Mouse (Mus musculus): ENCODE results near the gene Gpr107.

DNA sequence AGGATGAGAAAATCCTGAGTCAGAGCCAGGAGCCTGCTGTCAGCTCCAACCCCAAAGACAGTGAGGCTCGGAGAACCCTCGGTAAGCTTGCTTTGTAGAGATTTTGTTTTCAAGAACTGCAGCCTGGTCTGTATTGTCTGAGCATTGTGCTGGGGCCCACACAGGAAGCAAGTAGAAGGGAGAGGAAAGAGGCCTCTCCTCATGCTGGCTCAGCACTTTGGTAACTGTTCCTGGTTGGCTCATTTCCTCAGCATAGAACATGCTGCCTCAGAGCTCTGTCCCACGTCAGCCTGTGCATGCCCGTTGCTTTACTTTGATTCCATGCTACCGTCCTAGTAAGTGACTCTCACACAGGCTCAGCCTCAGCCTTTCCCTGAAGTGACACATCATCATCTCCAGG lies 19.9 kb downstream of the Gpr107 start:
- TF ChIP-seq EP300 (IDR thresholded peaks at IDR 0.05; ENCODE audit: low read depth) (no peak), CTCF (IDR thresholded peaks at IDR 0.05; ENCODE audit: low read depth) (no peak)

All from liver, embryonic 14.5 days (tissue).